Mouse (Mus musculus): ENCODE measurements at regions not wholly inside any gene's neighbourhood (a gene's known extent, or its start where the extent isn't known, plus 50 kb on each side); places are given as distances from the start of the nearest gene placed in this dataset.

DNA sequence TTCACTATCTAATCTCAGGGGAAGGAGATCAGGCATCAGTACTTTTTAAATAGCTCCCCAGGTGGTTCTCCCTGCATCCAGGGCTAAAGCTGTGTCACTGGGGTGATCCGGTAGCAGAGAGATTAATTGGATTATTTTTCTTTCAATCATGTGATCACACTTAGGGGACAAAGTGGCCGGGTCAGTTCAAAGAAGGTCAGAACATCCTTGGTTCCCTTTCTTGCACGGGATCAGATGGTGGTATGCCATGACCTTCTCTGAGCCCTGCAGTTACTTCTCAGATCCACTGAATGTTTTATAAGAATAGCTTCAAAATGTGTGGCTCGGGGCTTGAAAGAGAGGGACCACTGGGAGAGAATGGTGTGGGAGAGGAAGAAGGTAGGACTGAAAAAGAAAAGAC is 333.6 kb downstream of the Mllt3 start:
- ATAC-seq (ENCODE audit: insufficient read depth) = no peak
- H3K4me2 ChIP-seq = no peak overlapping the region
- 56% methylated on average over 4 of the region's 4 CpGs for WGBS (ENCODE audit: insufficient replicate concordance)
- H3K27me3 ChIP-seq = no peaks in the 10 kb centered on the region
- H3K9ac ChIP-seq = no peak overlapping the region
- H3K27ac ChIP-seq (replicated peaks) = no peak overlapping the region
- H3K36me3 ChIP-seq (replicated peaks) = no peaks in the 10 kb centered on the region
- no peaks in the 10 kb centered on the region for H3K9me3 ChIP-seq (replicated peaks)
- H3K4me1 ChIP-seq (replicated peaks) = no peaks in the 10 kb centered on the region
- no peak overlapping the region for H3K4me3 ChIP-seq (replicated peaks)

DNA sequence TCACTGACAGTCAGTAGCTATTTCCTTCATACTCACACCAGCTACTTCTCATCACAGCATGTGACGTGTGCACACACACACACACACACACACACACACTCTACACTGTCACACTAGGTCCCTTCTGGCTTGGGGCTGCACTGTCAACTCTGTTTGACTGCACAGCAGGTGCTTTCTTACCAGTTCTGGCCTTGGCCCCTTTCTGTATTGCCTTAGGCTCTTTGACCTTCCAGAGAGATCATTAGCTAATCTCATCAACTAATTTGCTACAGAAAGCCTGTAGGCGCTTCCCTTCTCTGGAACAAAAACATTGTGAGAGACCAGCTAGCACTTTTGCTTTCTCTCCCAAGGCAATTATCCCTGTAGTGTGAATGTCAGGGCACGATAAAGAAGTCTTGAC is 334.4 kb downstream of the Mllt3 start:
- WGBS (ENCODE audit: insufficient replicate concordance) = 52% methylated on average over 3 of the region's 3 CpGs

DNA sequence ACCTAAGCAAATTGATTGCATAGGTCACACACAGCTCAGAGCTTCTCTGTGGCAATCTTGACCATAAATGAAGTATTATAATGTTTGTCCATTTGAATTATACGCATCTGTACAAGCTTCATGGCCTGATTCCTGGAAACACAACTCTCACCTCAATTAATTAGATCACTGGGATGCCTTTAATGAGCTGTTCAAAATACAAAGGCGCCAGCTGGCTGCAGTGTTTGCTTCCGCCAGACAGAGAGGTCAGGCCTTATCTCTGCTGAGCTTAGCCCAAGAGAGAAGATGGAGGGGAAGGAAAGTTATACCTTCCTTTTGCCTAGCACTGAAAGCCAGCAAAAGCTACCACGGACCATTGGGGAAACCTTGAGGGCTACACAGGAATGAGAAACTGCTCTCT is 336.2 kb downstream of the Mllt3 start:
- H3K27me3 ChIP-seq = no peaks in the 10 kb centered on the region
- ATAC-seq (ENCODE audit: insufficient read depth) = no peak
- no peak overlapping the region for H3K27ac ChIP-seq (replicated peaks)
- no peak overlapping the region for H3K4me2 ChIP-seq
- no peak overlapping the region for H3K9ac ChIP-seq
- no peaks in the 10 kb centered on the region for H3K36me3 ChIP-seq (replicated peaks)
- WGBS (ENCODE audit: insufficient replicate concordance) = 65% methylated on average over 4 of the region's 4 CpGs
- no peaks in the 10 kb centered on the region for H3K4me1 ChIP-seq (replicated peaks)
- H3K4me3 ChIP-seq (replicated peaks) = no peak overlapping the region
- no peaks in the 10 kb centered on the region for H3K9me3 ChIP-seq (replicated peaks)

More for the DNA sequence above, 334.4 kb downstream of the Mllt3 start:
- Histone ChIP-seq H3K4me3 (replicated peaks) (no peak overlapping the region), H3K36me3 (replicated peaks) (no peaks in the 10 kb centered on the region), H3K9ac (no peak overlapping the region), H3K4me1 (replicated peaks) (no peaks in the 10 kb centered on the region), H3K27me3 (no peaks in the 10 kb centered on the region), H3K9me3 (replicated peaks) (no peaks in the 10 kb centered on the region), H3K4me2 (no peak overlapping the region), H3K27ac (replicated peaks) (no peak overlapping the region)
- ATAC-seq (ENCODE audit: insufficient read depth) = no peak

DNA sequence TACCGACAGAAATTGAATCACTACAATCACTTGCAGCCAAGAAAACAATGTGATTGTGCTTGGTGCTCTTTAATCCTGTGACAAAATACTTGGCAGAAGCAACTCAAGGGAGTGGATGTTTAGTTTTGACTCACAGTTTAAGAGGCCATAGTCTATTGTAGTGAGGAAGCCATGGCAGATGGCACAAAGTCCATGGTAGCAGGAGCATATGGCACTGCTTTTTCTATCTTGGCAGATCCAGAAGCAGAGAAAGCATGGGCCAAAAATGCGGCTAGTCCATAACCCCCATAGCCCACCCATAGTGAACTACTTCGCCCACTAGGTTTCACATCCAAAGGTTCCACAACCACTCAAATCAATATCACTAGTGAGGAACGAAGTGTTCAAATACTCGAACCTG is 337.4 kb downstream of the Mllt3 start:
- H3K9me3 ChIP-seq (replicated peaks) = no peaks in the 10 kb centered on the region
- H3K4me3 ChIP-seq (replicated peaks) = no peak overlapping the region
- 70% methylated on average over 5 of the region's 5 CpGs for WGBS (ENCODE audit: insufficient replicate concordance)
- no peaks in the 10 kb centered on the region for H3K27me3 ChIP-seq
- H3K4me2 ChIP-seq = no peak overlapping the region
- no peaks in the 10 kb centered on the region for H3K36me3 ChIP-seq (replicated peaks)
- ATAC-seq (ENCODE audit: insufficient read depth) = no peak
- no peak overlapping the region for H3K9ac ChIP-seq
- H3K4me1 ChIP-seq (replicated peaks) = no peaks in the 10 kb centered on the region
- no peak overlapping the region for H3K27ac ChIP-seq (replicated peaks)

DNA sequence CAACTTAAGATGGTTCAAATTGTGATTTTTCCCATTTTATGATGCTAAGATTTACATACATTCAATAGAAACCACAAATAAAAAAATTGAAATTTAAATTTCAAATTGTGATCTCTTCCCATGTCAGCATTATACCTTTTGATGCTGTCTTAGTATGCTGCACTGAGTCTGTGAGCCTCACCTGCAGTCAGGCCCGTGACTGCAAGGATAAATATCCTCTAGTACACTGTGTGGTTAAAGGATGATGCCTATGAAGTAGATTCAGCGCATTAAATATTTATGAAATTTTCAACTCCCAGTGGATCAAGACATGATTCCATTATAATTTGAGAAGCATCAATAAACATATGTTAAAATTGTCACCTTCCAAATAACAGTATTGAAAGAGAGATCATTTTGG is 340.4 kb downstream of the Mllt3 start:
- no peak overlapping the region for H3K9ac ChIP-seq
- no peak for ATAC-seq (ENCODE audit: insufficient read depth)
- H3K4me1 ChIP-seq (replicated peaks) = no peaks in the 10 kb centered on the region
- 60% methylated on average over 2 of the region's 2 CpGs for WGBS (ENCODE audit: insufficient replicate concordance)
- H3K27me3 ChIP-seq = no peaks in the 10 kb centered on the region
- no peak overlapping the region for H3K27ac ChIP-seq (replicated peaks)
- no peak overlapping the region for H3K4me3 ChIP-seq (replicated peaks)
- no peaks in the 10 kb centered on the region for H3K9me3 ChIP-seq (replicated peaks)
- no peaks in the 10 kb centered on the region for H3K36me3 ChIP-seq (replicated peaks)
- H3K4me2 ChIP-seq = no peak overlapping the region

DNA sequence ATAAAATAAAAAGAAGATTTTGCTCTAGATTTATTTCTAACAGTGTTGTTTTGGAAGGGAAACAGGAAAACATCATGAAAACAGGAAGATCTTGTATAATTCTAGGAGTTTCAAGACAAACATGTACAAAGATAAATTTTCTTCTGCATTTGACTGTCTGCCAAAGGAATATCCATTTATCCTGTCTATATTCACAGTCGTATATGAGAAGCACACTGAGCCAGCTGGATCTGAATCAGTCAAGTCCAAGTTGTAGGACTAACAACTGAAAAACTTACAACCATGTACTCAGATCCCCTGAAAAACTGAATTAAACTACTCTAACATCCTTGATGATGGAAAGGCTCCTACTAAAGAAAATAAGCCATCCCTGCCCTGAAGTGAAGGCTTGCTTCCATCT is 348.2 kb downstream of the Mllt3 start:
- H3K9me3 ChIP-seq (replicated peaks) = no peaks in the 10 kb centered on the region
- no peaks in the 10 kb centered on the region for H3K27me3 ChIP-seq
- H3K36me3 ChIP-seq (replicated peaks) = no peaks in the 10 kb centered on the region
- no peak overlapping the region for H3K9ac ChIP-seq
- no peak overlapping the region for H3K4me3 ChIP-seq (replicated peaks)
- no peak overlapping the region for H3K4me2 ChIP-seq
- ATAC-seq (ENCODE audit: insufficient read depth) = no peak
- H3K27ac ChIP-seq (replicated peaks) = no peak overlapping the region
- 42% methylated on average over 1 of the region's 1 CpGs for WGBS (ENCODE audit: insufficient replicate concordance)
- H3K4me1 ChIP-seq (replicated peaks) = no peaks in the 10 kb centered on the region

DNA sequence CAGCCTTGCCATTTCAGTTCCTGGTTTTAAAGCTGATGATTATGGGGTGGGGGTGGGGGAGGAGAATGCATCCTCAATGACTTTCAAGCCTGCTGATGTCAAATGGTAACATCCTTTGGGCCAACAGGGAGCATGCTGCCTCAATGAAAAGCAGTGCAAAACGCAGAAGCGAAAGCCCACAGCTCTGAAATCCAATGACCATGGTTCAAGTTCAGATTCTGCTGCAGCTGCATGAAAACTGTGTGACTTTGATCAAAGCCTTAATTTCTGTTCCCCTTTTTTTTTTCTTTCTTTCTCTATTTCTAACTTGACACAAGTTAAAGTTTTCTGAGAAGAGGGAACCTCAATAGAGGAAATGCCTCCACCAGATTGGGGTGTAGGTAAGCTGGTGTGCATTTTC is 350.4 kb downstream of the Mllt3 start:
- no peak for ATAC-seq (ENCODE audit: insufficient read depth)
- H3K36me3 ChIP-seq (replicated peaks) = no peaks in the 10 kb centered on the region
- no peaks in the 10 kb centered on the region for H3K9me3 ChIP-seq (replicated peaks)
- no peaks in the 10 kb centered on the region for H3K4me1 ChIP-seq (replicated peaks)
- WGBS (ENCODE audit: insufficient replicate concordance) = 56% methylated on average over 2 of the region's 2 CpGs
- no peaks in the 10 kb centered on the region for H3K27me3 ChIP-seq
- H3K27ac ChIP-seq (replicated peaks) = no peak overlapping the region
- no peak overlapping the region for H3K4me2 ChIP-seq
- no peak overlapping the region for H3K9ac ChIP-seq
- no peak overlapping the region for H3K4me3 ChIP-seq (replicated peaks)

DNA sequence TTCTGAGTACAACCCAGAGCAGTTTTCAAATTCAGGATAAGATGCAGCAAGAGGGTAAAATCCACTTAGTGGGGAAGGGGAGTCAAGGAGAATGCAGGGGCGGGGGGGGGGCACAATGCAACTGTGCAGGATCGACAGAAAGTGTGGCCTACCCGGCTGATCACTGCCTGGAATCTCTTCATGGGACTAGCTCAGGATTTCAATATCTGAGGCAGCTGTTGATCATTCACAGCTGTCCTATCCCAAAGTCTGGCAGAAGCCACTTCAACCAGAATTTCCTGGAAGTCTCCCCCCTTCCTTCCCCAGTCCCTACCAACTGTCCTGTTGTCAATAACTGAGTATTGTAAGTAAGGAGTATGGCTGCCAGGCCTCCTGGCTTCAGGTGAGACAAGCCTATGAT is 362.1 kb downstream of the Mllt3 start:
- 62% methylated on average over 3 of the region's 3 CpGs for WGBS (ENCODE audit: insufficient replicate concordance)
- no peaks in the 10 kb centered on the region for H3K9me3 ChIP-seq (replicated peaks)
- H3K27me3 ChIP-seq = no peaks in the 10 kb centered on the region
- ATAC-seq (ENCODE audit: insufficient read depth) = no peak
- no peak overlapping the region for H3K4me3 ChIP-seq (replicated peaks)
- H3K27ac ChIP-seq (replicated peaks) = no peak overlapping the region
- H3K9ac ChIP-seq = no peak overlapping the region
- H3K4me1 ChIP-seq (replicated peaks) = no peaks in the 10 kb centered on the region
- H3K36me3 ChIP-seq (replicated peaks) = no peaks in the 10 kb centered on the region
- H3K4me2 ChIP-seq = no peak overlapping the region

DNA sequence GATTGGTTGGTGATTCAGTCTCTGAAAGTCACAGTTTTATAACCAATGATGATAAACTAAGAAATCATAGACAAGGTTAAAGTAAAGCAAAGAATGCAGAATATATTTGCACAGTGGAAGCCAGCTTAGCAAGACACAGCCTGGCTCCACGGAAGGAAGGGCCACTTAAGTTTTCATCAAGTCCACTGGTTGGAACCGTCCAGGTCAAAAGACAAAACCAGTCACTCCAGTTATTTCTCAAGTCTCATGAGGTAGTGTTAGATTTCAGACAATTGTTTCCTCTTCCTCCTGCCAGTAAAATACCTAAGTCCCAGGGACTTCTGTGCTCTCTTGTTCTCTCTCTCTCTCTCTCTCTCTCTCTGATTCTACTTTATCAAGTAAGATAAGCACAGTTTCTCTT is 363.0 kb downstream of the Mllt3 start:
- H3K9me3 ChIP-seq (replicated peaks) = no peaks in the 10 kb centered on the region
- no peak overlapping the region for H3K4me3 ChIP-seq (replicated peaks)
- 45% methylated on average over 2 of the region's 2 CpGs for WGBS (ENCODE audit: insufficient replicate concordance)
- no peak overlapping the region for H3K9ac ChIP-seq
- no peak overlapping the region for H3K4me2 ChIP-seq
- no peaks in the 10 kb centered on the region for H3K36me3 ChIP-seq (replicated peaks)
- H3K27ac ChIP-seq (replicated peaks) = no peak overlapping the region
- H3K4me1 ChIP-seq (replicated peaks) = no peaks in the 10 kb centered on the region
- no peak for ATAC-seq (ENCODE audit: insufficient read depth)
- H3K27me3 ChIP-seq = no peaks in the 10 kb centered on the region

DNA sequence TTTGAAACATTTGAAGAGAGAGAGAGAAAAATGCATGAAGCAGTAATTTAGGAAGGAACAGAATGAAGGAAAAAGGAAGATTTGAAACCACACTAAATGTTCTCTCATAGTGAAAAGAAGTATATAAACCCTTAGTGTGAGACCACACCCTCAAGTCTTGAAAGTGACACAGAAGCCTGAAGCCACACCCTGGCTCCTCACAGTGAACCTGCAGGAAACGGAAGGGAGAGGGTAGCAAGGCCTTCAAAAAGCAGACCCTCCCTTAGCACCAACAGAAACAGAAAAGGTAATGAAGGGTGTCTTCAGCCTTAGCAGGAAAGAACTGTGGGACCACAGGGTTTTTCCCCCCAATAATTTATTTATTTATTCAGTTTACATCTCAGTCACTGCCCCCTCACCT is 363.7 kb downstream of the Mllt3 start:
- H3K9ac ChIP-seq = no peak overlapping the region
- 35% methylated on average over 1 of the region's 1 CpGs for WGBS (ENCODE audit: insufficient replicate concordance)

DNA sequence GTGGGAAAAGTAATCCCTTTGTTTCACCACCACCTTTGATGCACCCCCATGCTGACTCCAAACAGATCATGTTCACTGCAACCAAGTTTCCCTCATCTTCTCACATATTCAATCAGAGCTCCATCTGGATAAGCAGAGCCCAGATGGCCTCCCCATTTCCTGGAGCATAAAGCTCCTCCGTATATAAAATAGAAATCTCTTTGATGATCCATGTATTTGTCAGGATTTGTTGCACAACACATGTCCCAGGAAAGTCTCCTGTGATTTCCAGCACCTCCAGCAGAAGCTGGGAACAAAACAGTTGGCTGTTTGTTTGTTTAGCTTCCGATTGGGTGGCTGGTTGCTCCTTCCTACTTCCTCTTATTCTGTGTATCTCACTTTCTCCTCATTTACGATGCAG is 364.9 kb downstream of the Mllt3 start:
- no peaks in the 10 kb centered on the region for H3K27me3 ChIP-seq
- no peaks in the 10 kb centered on the region for H3K9me3 ChIP-seq (replicated peaks)
- no peak overlapping the region for H3K27ac ChIP-seq (replicated peaks)
- no peak overlapping the region for H3K4me2 ChIP-seq
- no peaks in the 10 kb centered on the region for H3K36me3 ChIP-seq (replicated peaks)
- no peak overlapping the region for H3K9ac ChIP-seq
- H3K4me1 ChIP-seq (replicated peaks) = no peaks in the 10 kb centered on the region
- WGBS (ENCODE audit: insufficient replicate concordance) = 13% methylated on average over 3 of the region's 3 CpGs
- no peak overlapping the region for H3K4me3 ChIP-seq (replicated peaks)
- no peak for ATAC-seq (ENCODE audit: insufficient read depth)

More for the DNA sequence above, 363.7 kb downstream of the Mllt3 start:
- Histone ChIP-seq H3K9me3 (replicated peaks) (no peaks in the 10 kb centered on the region), H3K36me3 (replicated peaks) (no peaks in the 10 kb centered on the region), H3K4me3 (replicated peaks) (no peak overlapping the region), H3K27me3 (no peaks in the 10 kb centered on the region), H3K4me2 (no peak overlapping the region), H3K4me1 (replicated peaks) (no peaks in the 10 kb centered on the region), H3K27ac (replicated peaks) (no peak overlapping the region)
- ATAC-seq (ENCODE audit: insufficient read depth) = no peak

DNA sequence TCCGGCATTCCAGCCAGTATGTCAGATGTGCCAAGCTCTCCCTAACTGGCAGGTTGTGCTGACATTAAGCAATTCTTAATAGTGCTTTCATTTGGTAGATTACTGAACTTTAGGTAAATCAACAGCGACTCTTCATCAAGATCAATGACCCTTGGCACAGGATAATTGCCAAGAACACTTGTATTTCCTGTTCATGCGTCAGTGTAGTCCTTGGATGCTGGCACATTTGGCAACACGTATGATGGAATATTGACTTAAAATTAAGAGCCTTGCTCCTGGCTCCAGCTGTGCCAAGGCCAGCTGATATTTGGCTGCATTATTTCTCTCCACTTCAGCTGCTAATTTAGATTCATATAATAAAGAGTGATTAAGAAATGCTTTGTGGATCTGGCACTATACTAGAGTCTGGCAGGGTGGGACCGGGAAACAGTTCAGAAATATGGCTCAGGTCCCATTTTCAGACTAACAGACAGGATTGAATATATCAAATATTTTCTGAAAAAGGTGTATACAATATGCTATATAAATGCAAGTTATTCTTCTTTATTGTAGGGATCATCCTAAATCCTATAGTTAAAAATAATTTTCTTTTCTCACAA is 365.5 kb downstream of the Mllt3 start:
- ATAC-seq (ENCODE audit: insufficient read depth) = no peak
- WGBS (ENCODE audit: insufficient replicate concordance) = 68% methylated on average over 5 of the region's 5 CpGs
- H3K27me3 ChIP-seq = no peaks in the 10 kb centered on the region

More for the DNA sequence above, 365.5 kb downstream of the Mllt3 start:
- H3K4me2 ChIP-seq = no peak overlapping the region
- no peaks in the 10 kb centered on the region for H3K4me1 ChIP-seq (replicated peaks)
- H3K36me3 ChIP-seq (replicated peaks) = no peaks in the 10 kb centered on the region
- no peak overlapping the region for H3K9ac ChIP-seq
- H3K27ac ChIP-seq (replicated peaks) = no peak overlapping the region
- H3K4me3 ChIP-seq (replicated peaks) = no peak overlapping the region
- H3K9me3 ChIP-seq (replicated peaks) = no peaks in the 10 kb centered on the region
